Mouse (Mus musculus) bone marrow macrophage, adult 2 months (primary cell): ENCODE measurements around the gene Rapgef6.

Source experiments
- CTCF ChIP-seq: IDR thresholded peaks from 2 replicates; pipeline ENCODE4 v1.5.1; 2012; ENCODE audit warnings: low read depth, mild to moderate bottlenecking, low read length, moderate library complexity
- POLR2A ChIP-seq: IDR thresholded peaks from 2 replicates; pipeline ENCODE4 v1.6.1; 2012; ENCODE audit warnings: mild to moderate bottlenecking, low read depth, low read length, borderline replicate concordance

DNA sequence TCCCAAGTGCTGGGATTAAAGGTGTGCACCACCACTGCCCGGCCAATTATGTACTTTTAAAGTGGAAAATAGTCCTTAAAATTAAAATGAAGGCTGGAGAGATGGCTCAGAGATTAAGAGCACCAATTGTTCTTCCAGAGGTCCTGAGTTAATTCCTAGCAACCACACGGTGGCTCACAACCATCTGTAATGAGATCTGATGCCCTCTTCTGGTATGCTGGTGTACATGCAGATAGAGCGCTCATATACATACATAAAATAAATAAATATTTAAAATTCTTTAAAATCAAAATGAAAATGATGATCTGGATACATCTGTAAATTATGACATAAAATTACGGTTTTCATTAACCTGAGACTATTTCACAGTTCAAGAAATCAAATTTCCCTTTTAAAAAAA is 123.8 kb downstream of the Rapgef6 start:
- no peak for TF ChIP-seq CTCF
- no peak for TF ChIP-seq POLR2A
